In genomic region chr10:24006442-24006841, GRCm38 (mm10) we compare ENCODE assay signal across 30 mouse cellular contexts. TPM values are rescaled to one million over a fixed set of nuclear protein-coding genes. Genes with fewer than 3 reads are reported as not detected.
DNase-seq lines count a peak whose midpoint lies in the region; ATAC-seq and TF ChIP-seq lines count a peak whose summit lies in the region.
"Had no signal": no experiment of that assay in that cellular context is flagged by ENCODE, and none has a peak within 500 bp of the region (broad histone marks: within the 10 kb centered on the region; RNA-seq: fewer than 3 reads in every experiment).

No protein-coding gene starts in this region.

- no peak overlapping the region for H3K4me2 ChIP-seq in liver, embryonic 13.5 days
- no peak overlapping the region for H3K4me2 ChIP-seq in lung, postnatal 0 days (replicated peaks; ENCODE audit: low read depth, low read length)
- H3K4me2 ChIP-seq: embryonic facial prominence, embryonic 13.5 days; embryonic facial prominence, embryonic 15.5 days; forebrain, embryonic 12.5 days had no signal

- H3K9ac ChIP-seq in liver, embryonic 13.5 days: no peak overlapping the region
- no peak overlapping the region for H3K9ac ChIP-seq in lung, postnatal 0 days (replicated peaks; ENCODE audit: low read depth)
- H3K9ac ChIP-seq: embryonic facial prominence, embryonic 13.5 days; embryonic facial prominence, embryonic 15.5 days; forebrain, embryonic 12.5 days had no signal

- H3K9me3 ChIP-seq in liver, embryonic 13.5 days (replicated peaks): no peaks in the 10 kb centered on the region
- no peaks in the 10 kb centered on the region for H3K9me3 ChIP-seq in lung, postnatal 0 days (ENCODE audit: low read length)
- H3K9me3 ChIP-seq: embryonic facial prominence, embryonic 13.5 days; embryonic facial prominence, embryonic 15.5 days; forebrain, embryonic 10.5 days; forebrain, embryonic 12.5 days had no signal

- 0 out of 2 replicates have a peak, but pooled peaks have one; percentile 40 for ATAC-seq in liver, embryonic 13.5 days (ENCODE audit: low read depth)
- ATAC-seq in erythroblast, adult 5-6 weeks (replicated peaks; ENCODE audit: low FRiP score, poor library complexity, severe bottlenecking): peak; percentile 80
- no peak for ATAC-seq in lung, postnatal 0 days
- ATAC-seq: forebrain, embryonic 14.5 days; forebrain, embryonic 16.5 days had no signal

- no peak overlapping the region for H3K27ac ChIP-seq in liver, embryonic 13.5 days
- H3K27ac ChIP-seq in lung, postnatal 0 days (ENCODE audit: low read length): no peak overlapping the region
- H3K27ac ChIP-seq: embryonic facial prominence, embryonic 13.5 days; embryonic facial prominence, embryonic 15.5 days; forebrain, embryonic 10.5 days; forebrain, embryonic 12.5 days had no signal

- no peak for TF ChIP-seq EP300 in lung, postnatal 0 days (IDR thresholded peaks at IDR 0.05)

- peaks cover 30% of the 10 kb centered on the region for H3K4me1 ChIP-seq in liver, embryonic 13.5 days (replicated peaks)
- H3K4me1 ChIP-seq in lung, postnatal 0 days (ENCODE audit: insufficient read depth, low read depth, low read length): no peaks in the 10 kb centered on the region
- H3K4me1 ChIP-seq: embryonic facial prominence, embryonic 13.5 days; embryonic facial prominence, embryonic 15.5 days; forebrain, embryonic 10.5 days; forebrain, embryonic 12.5 days had no signal

- no peak overlapping the region for H3K4me3 ChIP-seq in liver, embryonic 13.5 days (replicated peaks)
- H3K4me3 ChIP-seq in lung, postnatal 0 days (ENCODE audit: low read depth, low read length): no peak overlapping the region
- H3K4me3 ChIP-seq: embryonic facial prominence, embryonic 13.5 days; embryonic facial prominence, embryonic 15.5 days; forebrain, embryonic 10.5 days; forebrain, embryonic 12.5 days had no signal

- TF ChIP-seq CTCF in lung, postnatal 0 days (IDR thresholded peaks at IDR 0.05): no peak

- no peak for DNase-seq in liver, embryonic 13.5 days
- DNase-seq in liver (no peak), NIH3T3 (ENCODE audit: low read depth) (peak; percentile 48)
- no peak for DNase-seq in lung, postnatal 0 days (ENCODE audit: low spot score)
- DNase-seq in cerebellum, adult 11 months: no peak
- DNase-seq in cerebellum, postnatal 14 days: no peak
- DNase-seq: adrenal gland, adult 8-10 months; adrenal gland, postnatal 14 days; adrenal gland, postnatal 36 days; cerebellum, adult 11-12 months; cerebellum, adult 2 months; cerebellum, adult 9-10 months; cerebellum, postnatal 10 days; cerebellum, postnatal 36 days; embryo, embryonic 11 days had no signal

- H3K36me3 ChIP-seq in liver, embryonic 13.5 days: no peaks in the 10 kb centered on the region
- H3K36me3 ChIP-seq in lung, postnatal 0 days (ENCODE audit: insufficient read depth, low read length): no peaks in the 10 kb centered on the region
- H3K36me3 ChIP-seq: embryonic facial prominence, embryonic 13.5 days; embryonic facial prominence, embryonic 15.5 days; forebrain, embryonic 10.5 days; forebrain, embryonic 12.5 days had no signal

- H3K27me3 ChIP-seq in liver, embryonic 13.5 days: no peaks in the 10 kb centered on the region
- no peaks in the 10 kb centered on the region for H3K27me3 ChIP-seq in lung, postnatal 0 days (replicated peaks; ENCODE audit: insufficient read depth, low read length)
- H3K27me3 ChIP-seq: embryonic facial prominence, embryonic 13.5 days; embryonic facial prominence, embryonic 15.5 days; forebrain, embryonic 12.5 days had no signal

- 47% methylated on average over 1 of the region's 1 CpGs for WGBS in liver, embryonic 13.5 days (ENCODE audit: insufficient replicate concordance)
- 61% methylated on average over 1 of the region's 1 CpGs for WGBS in lung, postnatal 0 days

RNA-seq across cellular contexts. Expression of gene Taar7b, which starts 6.7 kb away (rescaled TPM):
- polyA plus RNA-seq in liver, embryonic 13.5 days (2015; fragmentation: Nextera tagmentation; extraction: Ambion mirVana): not detected in 2 replicates
- not detected in 2 replicates for total RNA-seq in erythroblast, adult 5-6 weeks (2015; ENCODE audit: low replicate concordance)
- total RNA-seq in erythroblast, adult 5-6 weeks (2017; ENCODE audit: low replicate concordance): not detected in 2 replicates
- polyA plus RNA-seq in lung, postnatal 0 days (2015; fragmentation: Nextera tagmentation; extraction: Ambion mirVana): not detected in 2 replicates
- total RNA-seq: adrenal gland, adult 18-20 months; adrenal gland, adult 8-10 months; adrenal gland, postnatal 14 days; adrenal gland, postnatal 36 days; common myeloid progenitor, adult 5-6 weeks; ES-E14; MEL had no signal
- polyA plus RNA-seq: brain, embryonic 14.5 days; C2C12; cerebellum, adult 2 months; embryonic facial prominence, embryonic 11.5 days; embryonic facial prominence, embryonic 13.5 days; forebrain, embryonic 10.5 days; forebrain, embryonic 12.5 days; forebrain, embryonic 14.5 days; forebrain, embryonic 16.5 days; frontal cortex, adult 2 months had no signal

RNA-seq across cellular contexts. Expression of gene Taar7a, which starts 13.2 kb away (rescaled TPM):
- not detected in 2 replicates for polyA plus RNA-seq in liver, embryonic 13.5 days (2015; fragmentation: Nextera tagmentation; extraction: Ambion mirVana)
- total RNA-seq in erythroblast, adult 5-6 weeks (2015; ENCODE audit: low replicate concordance): not detected in 2 replicates
- not detected in 2 replicates for total RNA-seq in erythroblast, adult 5-6 weeks (2017; ENCODE audit: low replicate concordance)
- not detected in 2 replicates for polyA plus RNA-seq in lung, postnatal 0 days (2015; fragmentation: Nextera tagmentation; extraction: Ambion mirVana)
- total RNA-seq: adrenal gland, adult 18-20 months; adrenal gland, adult 8-10 months; adrenal gland, postnatal 14 days; adrenal gland, postnatal 36 days; common myeloid progenitor, adult 5-6 weeks; ES-E14; MEL had no signal
- polyA plus RNA-seq: brain, embryonic 14.5 days; C2C12; cerebellum, adult 2 months; embryonic facial prominence, embryonic 11.5 days; embryonic facial prominence, embryonic 13.5 days; embryonic facial prominence, embryonic 15.5 days; forebrain, embryonic 10.5 days; forebrain, embryonic 12.5 days; forebrain, embryonic 14.5 days; forebrain, embryonic 16.5 days; frontal cortex, adult 2 months had no signal

RNA-seq across cellular contexts. Expression of gene Taar7d, which starts 20.6 kb away (rescaled TPM):
- polyA plus RNA-seq in liver, embryonic 13.5 days (2015; fragmentation: Nextera tagmentation; extraction: Ambion mirVana): not detected in 2 replicates
- not detected in 2 replicates for total RNA-seq in erythroblast, adult 5-6 weeks (2015; ENCODE audit: low replicate concordance)
- not detected in 2 replicates for total RNA-seq in erythroblast, adult 5-6 weeks (2017; ENCODE audit: low replicate concordance)
- polyA plus RNA-seq in lung, postnatal 0 days (2015; fragmentation: Nextera tagmentation; extraction: Ambion mirVana): not detected in 2 replicates
- total RNA-seq: adrenal gland, adult 18-20 months; adrenal gland, adult 8-10 months; adrenal gland, postnatal 14 days; adrenal gland, postnatal 36 days; common myeloid progenitor, adult 5-6 weeks; ES-E14; MEL had no signal
- polyA plus RNA-seq: brain, embryonic 14.5 days; C2C12; cerebellum, adult 2 months; embryonic facial prominence, embryonic 11.5 days; embryonic facial prominence, embryonic 13.5 days; forebrain, embryonic 10.5 days; forebrain, embryonic 12.5 days; forebrain, embryonic 14.5 days; forebrain, embryonic 16.5 days; frontal cortex, adult 2 months had no signal

RNA-seq across cellular contexts. Expression of gene Taar6, which starts 21.0 kb away (rescaled TPM):
- polyA plus RNA-seq in liver, embryonic 13.5 days (2015; fragmentation: Nextera tagmentation; extraction: Ambion mirVana): not detected in 2 replicates
- not detected in 2 replicates for total RNA-seq in erythroblast, adult 5-6 weeks (2015; ENCODE audit: low replicate concordance)
- total RNA-seq in erythroblast, adult 5-6 weeks (2017; ENCODE audit: low replicate concordance): not detected in 2 replicates
- polyA plus RNA-seq in lung, postnatal 0 days (2015; fragmentation: Nextera tagmentation; extraction: Ambion mirVana): not detected in 2 replicates
- total RNA-seq: adrenal gland, adult 18-20 months; adrenal gland, adult 8-10 months; adrenal gland, postnatal 14 days; adrenal gland, postnatal 36 days; common myeloid progenitor, adult 5-6 weeks; ES-E14; MEL had no signal
- polyA plus RNA-seq: brain, embryonic 14.5 days; C2C12; cerebellum, adult 2 months; embryonic facial prominence, embryonic 11.5 days; embryonic facial prominence, embryonic 13.5 days; embryonic facial prominence, embryonic 15.5 days; forebrain, embryonic 10.5 days; forebrain, embryonic 12.5 days; forebrain, embryonic 14.5 days; forebrain, embryonic 16.5 days; frontal cortex, adult 2 months had no signal

RNA-seq across cellular contexts. Expression of gene Taar7e, which starts 31.0 kb away (rescaled TPM):
- not detected in 2 replicates for polyA plus RNA-seq in liver, embryonic 13.5 days (2015; fragmentation: Nextera tagmentation; extraction: Ambion mirVana)
- not detected in 2 replicates for total RNA-seq in erythroblast, adult 5-6 weeks (2015; ENCODE audit: low replicate concordance)
- not detected in 2 replicates for total RNA-seq in erythroblast, adult 5-6 weeks (2017; ENCODE audit: low replicate concordance)
- not detected in 2 replicates for polyA plus RNA-seq in lung, postnatal 0 days (2015; fragmentation: Nextera tagmentation; extraction: Ambion mirVana)
- total RNA-seq: adrenal gland, adult 18-20 months; adrenal gland, adult 8-10 months; adrenal gland, postnatal 14 days; adrenal gland, postnatal 36 days; common myeloid progenitor, adult 5-6 weeks; ES-E14; MEL had no signal
- polyA plus RNA-seq: brain, embryonic 14.5 days; C2C12; cerebellum, adult 2 months; embryonic facial prominence, embryonic 11.5 days; embryonic facial prominence, embryonic 13.5 days; embryonic facial prominence, embryonic 15.5 days; forebrain, embryonic 10.5 days; forebrain, embryonic 12.5 days; forebrain, embryonic 14.5 days; forebrain, embryonic 16.5 days; frontal cortex, adult 2 months had no signal
